Mouse (Mus musculus) CH12.LX (cell line): ENCODE measurements around the gene Anp32e.

Experiments
- CHD2 ChIP-seq: IDR thresholded peaks from 2 replicates; pipeline ENCODE4 v1.6.1; 2011; ENCODE audit warnings: low read length, improper control_type of control experiment
- CTCF ChIP-seq, 2 experiments: IDR thresholded peaks in 1 of 2; conservative IDR thresholded peaks in 1 of 2; 2 replicates each; pipeline ENCODE4 v1.5.1; 2011 to 2012; ENCODE audit warnings: low read depth in 2 of 2, low read length in 2 of 2, improper control_type of control experiment in 1 of 2, inconsistent platforms in 1 of 2, mild to moderate bottlenecking in 1 of 2, moderate library complexity in 1 of 2
- ELF1 ChIP-seq: IDR thresholded peaks from 2 replicates; pipeline ENCODE4 v1.6.1; 2014; ENCODE audit warnings: low read depth, mild to moderate bottlenecking, inconsistent platforms, low read length, improper control_type of control experiment
- EP300 ChIP-seq: IDR thresholded peaks from 2 replicates; pipeline ENCODE4 v1.6.1; 2011; ENCODE audit warnings: low read length, improper control_type of control experiment
- MAFK ChIP-seq: IDR thresholded peaks from 2 replicates; pipeline ENCODE4 v1.6.1; 2011; ENCODE audit warnings: low read length, improper control_type of control experiment; ENCODE audit not compliant: insufficient replicate concordance
- NELFE ChIP-seq: IDR thresholded peaks from 2 replicates; pipeline ENCODE4 v1.6.1; 2011; ENCODE audit warnings: low read depth, low read length, improper control_type of control experiment
- POLR2AphosphoS2 ChIP-seq: IDR thresholded peaks from 2 replicates; pipeline ENCODE4 v1.6.1; 2011; ENCODE audit warnings: low read depth, low read length, improper control_type of control experiment
- SIN3A ChIP-seq: IDR thresholded peaks from 2 replicates; pipeline ENCODE4 v1.6.1; 2012; ENCODE audit warnings: low read length, improper control_type of control experiment, inconsistent platforms
- TBP ChIP-seq: conservative IDR thresholded peaks from 2 replicates; pipeline ENCODE4 v1.6.1; 2011; ENCODE audit warnings: low read depth, low read length, improper control_type of control experiment

GRCm38 (mm10) chr3:95887596-95887995, 41.5 kb upstream of the Anp32e start:
- TF ChIP-seq ELF1 (no peak), EP300 (no peak), CTCF (conservative IDR thresholded peaks at IDR 0.05 in 1 of 2, IDR thresholded peaks at IDR 0.05 in 1 of 2; ENCODE audit: low read depth in 2 of 2, low read length in 2 of 2) (no peak), MAFK (no peak), CHD2 (no peak), NELFE (no peak), TBP (no peak), POLR2AphosphoS2 (no peak), SIN3A (no peak)
